Mouse (Mus musculus) myocyte (in vitro differentiated cells): Measurements from ENCODE around the gene Arnt.

Experiments
- MYOG ChIP-seq, 3 experiments: IDR thresholded peaks; one replicate each; pipeline ENCODE4 v1.6.1; 2011; ENCODE audit warnings: control low read depth in 2 of 3, low read depth in 2 of 3, mild to moderate bottlenecking in 2 of 3; ENCODE audit not compliant: insufficient read length in 2 of 3, control insufficient read depth in 1 of 3, insufficient read depth in 1 of 3
- POLR2A ChIP-seq: IDR thresholded peaks from one replicate; pipeline ENCODE4 v1.6.1; 2011; ENCODE audit warnings: low read depth, mild to moderate bottlenecking, control low read depth, moderate library complexity; ENCODE audit not compliant: insufficient read length
- USF1 ChIP-seq: IDR thresholded peaks from one replicate; pipeline ENCODE4 v1.6.1; 2011; ENCODE audit warnings: low read depth, mild to moderate bottlenecking, control low read depth, moderate library complexity

- TF ChIP-seq POLR2A (no peak), USF1 (no peak), MYOG (IDR thresholded peaks at IDR 0.05; ENCODE audit: control insufficient read depth in 1 of 3, insufficient read depth in 1 of 3, insufficient read length in 2 of 3, low read depth in 2 of 3) (no peak)
Measured at GRCm38 (mm10) chr3:95394385-95394784, 39.8 kb upstream of the Arnt start.
